Mouse (Mus musculus) myocyte (in vitro differentiated cells): ENCODE data around the gene Spata5.

ENCODE experiments used
- CEBPB ChIP-seq: IDR thresholded peaks from 2 replicates; pipeline ENCODE4 v1.6.1; 2011; ENCODE audit warnings: mild to moderate bottlenecking, moderate library complexity; ENCODE audit not compliant: poor library complexity, insufficient read depth, severe bottlenecking
- E2F4 ChIP-seq: IDR thresholded peaks from one replicate; pipeline ENCODE4 v1.6.1; 2011; ENCODE audit warnings: mild to moderate bottlenecking, control low read depth, moderate library complexity; ENCODE audit not compliant: insufficient read depth
- MAX ChIP-seq: IDR thresholded peaks from one replicate; pipeline ENCODE4 v1.6.1; 2011; ENCODE audit warnings: low read depth, mild to moderate bottlenecking, control low read depth
- MYOD1 ChIP-seq, 3 experiments: IDR thresholded peaks; one replicate each; pipeline ENCODE4 v1.6.1; 2011; ENCODE audit warnings: control low read depth in 2 of 3, low read depth in 2 of 3, mild to moderate bottlenecking in 2 of 3, moderate library complexity in 1 of 3; ENCODE audit not compliant: insufficient read length in 2 of 3, control insufficient read depth in 1 of 3
- MYOG ChIP-seq, 3 experiments: IDR thresholded peaks; one replicate each; pipeline ENCODE4 v1.6.1; 2011; ENCODE audit warnings: control low read depth in 2 of 3, low read depth in 2 of 3, mild to moderate bottlenecking in 2 of 3; ENCODE audit not compliant: insufficient read length in 2 of 3, control insufficient read depth in 1 of 3, insufficient read depth in 1 of 3
- POLR2A ChIP-seq: IDR thresholded peaks from one replicate; pipeline ENCODE4 v1.6.1; 2011; ENCODE audit warnings: low read depth, mild to moderate bottlenecking, control low read depth, moderate library complexity; ENCODE audit not compliant: insufficient read length
- POLR2AphosphoS2 ChIP-seq: IDR thresholded peaks from one replicate; pipeline ENCODE4 v1.6.1; 2011; ENCODE audit warnings: low read depth, control low read depth; ENCODE audit not compliant: insufficient read length
- SRF ChIP-seq: IDR thresholded peaks from one replicate; pipeline ENCODE4 v1.6.1; 2011; ENCODE audit warnings: low read depth; ENCODE audit not compliant: control insufficient read depth, insufficient read length
- TCF12 ChIP-seq: IDR thresholded peaks from one replicate; pipeline ENCODE4 v1.6.1; 2011; ENCODE audit warnings: mild to moderate bottlenecking, control low read depth; ENCODE audit not compliant: poor library complexity, insufficient read depth, severe bottlenecking
- USF1 ChIP-seq: IDR thresholded peaks from one replicate; pipeline ENCODE4 v1.6.1; 2011; ENCODE audit warnings: low read depth, mild to moderate bottlenecking, control low read depth, moderate library complexity

DNA sequence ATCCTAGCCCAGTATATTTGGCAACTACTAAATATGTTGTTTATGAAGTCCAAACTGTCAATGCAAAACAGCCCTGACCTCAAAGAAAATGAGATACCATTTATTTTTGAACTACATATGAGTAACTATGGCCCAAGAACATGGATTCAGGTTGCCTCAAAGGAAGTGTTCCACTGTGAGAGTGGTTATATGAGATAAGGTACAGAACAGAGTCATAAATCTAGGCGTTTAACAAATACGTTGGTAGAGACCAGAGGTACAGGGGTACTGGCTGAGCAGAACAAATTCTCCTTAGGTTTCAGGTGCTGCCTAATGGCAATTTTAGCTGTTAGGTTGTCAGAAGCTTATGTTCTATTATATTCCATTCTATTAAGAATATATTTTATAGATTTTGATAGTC, 67.9 kb downstream of the Spata5 start:
- TF ChIP-seq POLR2A: no peak
- TF ChIP-seq POLR2AphosphoS2: no peak
- TF ChIP-seq TCF12: no peak
- no peak for TF ChIP-seq MYOD1 (IDR thresholded peaks at IDR 0.05; ENCODE audit: control insufficient read depth in 1 of 3, insufficient read length in 2 of 3, low read depth in 2 of 3)
- TF ChIP-seq E2F4: no peak
- no peak for TF ChIP-seq CEBPB
- no peak for TF ChIP-seq MAX
- TF ChIP-seq SRF: no peak
- no peak for TF ChIP-seq USF1
- no peak for TF ChIP-seq MYOG (IDR thresholded peaks at IDR 0.05; ENCODE audit: control insufficient read depth in 1 of 3, insufficient read depth in 1 of 3, insufficient read length in 2 of 3, low read depth in 2 of 3)
